Mouse (Mus musculus) myocyte (in vitro differentiated cells): ENCODE measurements at regions not wholly inside any gene's neighbourhood (a gene's known extent, or its start where the extent isn't known, plus 50 kb on each side); places are given as distances from the start of the nearest gene placed in this dataset.

Experiments
- H3K27me3 ChIP-seq: one replicate; pipeline ENCODE4 v1.6.1; 2011; ENCODE audit not compliant: control insufficient read depth, insufficient read depth, insufficient read length
- H3K36me3 ChIP-seq: one replicate; pipeline ENCODE4 v1.6.1; 2011; ENCODE audit not compliant: control insufficient read depth, insufficient read depth
- H3K4me2 ChIP-seq: one replicate; pipeline ENCODE4 v1.6.1; 2011; ENCODE audit warnings: low read depth, control low read depth
- H3K4me3 ChIP-seq: one replicate; pipeline ENCODE4 v1.5.1; 2011; ENCODE audit warnings: mild to moderate bottlenecking, control low read depth, moderate library complexity
- H3K79me2 ChIP-seq: one replicate; pipeline ENCODE4 v1.6.1; 2011; ENCODE audit not compliant: control insufficient read depth, insufficient read depth
- H3ac ChIP-seq: one replicate; pipeline ENCODE4 v1.6.1; 2011; ENCODE audit not compliant: control insufficient read depth, insufficient read length
- CEBPB ChIP-seq: IDR thresholded peaks from 2 replicates; pipeline ENCODE4 v1.6.1; 2011; ENCODE audit warnings: mild to moderate bottlenecking, moderate library complexity; ENCODE audit not compliant: poor library complexity, insufficient read depth, severe bottlenecking
- E2F4 ChIP-seq: IDR thresholded peaks from one replicate; pipeline ENCODE4 v1.6.1; 2011; ENCODE audit warnings: mild to moderate bottlenecking, control low read depth, moderate library complexity; ENCODE audit not compliant: insufficient read depth
- MAX ChIP-seq: IDR thresholded peaks from one replicate; pipeline ENCODE4 v1.6.1; 2011; ENCODE audit warnings: low read depth, mild to moderate bottlenecking, control low read depth
- MYOD1 ChIP-seq, 3 experiments: IDR thresholded peaks; one replicate each; pipeline ENCODE4 v1.6.1; 2011; ENCODE audit warnings: control low read depth in 2 of 3, low read depth in 2 of 3, mild to moderate bottlenecking in 2 of 3, moderate library complexity in 1 of 3; ENCODE audit not compliant: insufficient read length in 2 of 3, control insufficient read depth in 1 of 3
- MYOG ChIP-seq, 3 experiments: IDR thresholded peaks; one replicate each; pipeline ENCODE4 v1.6.1; 2011; ENCODE audit warnings: control low read depth in 2 of 3, low read depth in 2 of 3, mild to moderate bottlenecking in 2 of 3; ENCODE audit not compliant: insufficient read length in 2 of 3, control insufficient read depth in 1 of 3, insufficient read depth in 1 of 3
- POLR2A ChIP-seq: IDR thresholded peaks from one replicate; pipeline ENCODE4 v1.6.1; 2011; ENCODE audit warnings: low read depth, mild to moderate bottlenecking, control low read depth, moderate library complexity; ENCODE audit not compliant: insufficient read length
- POLR2AphosphoS2 ChIP-seq: IDR thresholded peaks from one replicate; pipeline ENCODE4 v1.6.1; 2011; ENCODE audit warnings: low read depth, control low read depth; ENCODE audit not compliant: insufficient read length
- REST ChIP-seq: IDR thresholded peaks from one replicate; pipeline ENCODE4 v1.6.1; 2011; ENCODE audit warnings: mild to moderate bottlenecking, control low read depth, moderate library complexity; ENCODE audit not compliant: insufficient read depth, insufficient read length
- SRF ChIP-seq: IDR thresholded peaks from one replicate; pipeline ENCODE4 v1.6.1; 2011; ENCODE audit warnings: low read depth; ENCODE audit not compliant: control insufficient read depth, insufficient read length
- TCF12 ChIP-seq: IDR thresholded peaks from one replicate; pipeline ENCODE4 v1.6.1; 2011; ENCODE audit warnings: mild to moderate bottlenecking, control low read depth; ENCODE audit not compliant: poor library complexity, insufficient read depth, severe bottlenecking
- TCF3 ChIP-seq: IDR thresholded peaks from one replicate; pipeline ENCODE4 v1.6.1; 2011; ENCODE audit warnings: low read depth, control low read depth; ENCODE audit not compliant: insufficient read length
- USF1 ChIP-seq: IDR thresholded peaks from one replicate; pipeline ENCODE4 v1.6.1; 2011; ENCODE audit warnings: low read depth, mild to moderate bottlenecking, control low read depth, moderate library complexity

DNA sequence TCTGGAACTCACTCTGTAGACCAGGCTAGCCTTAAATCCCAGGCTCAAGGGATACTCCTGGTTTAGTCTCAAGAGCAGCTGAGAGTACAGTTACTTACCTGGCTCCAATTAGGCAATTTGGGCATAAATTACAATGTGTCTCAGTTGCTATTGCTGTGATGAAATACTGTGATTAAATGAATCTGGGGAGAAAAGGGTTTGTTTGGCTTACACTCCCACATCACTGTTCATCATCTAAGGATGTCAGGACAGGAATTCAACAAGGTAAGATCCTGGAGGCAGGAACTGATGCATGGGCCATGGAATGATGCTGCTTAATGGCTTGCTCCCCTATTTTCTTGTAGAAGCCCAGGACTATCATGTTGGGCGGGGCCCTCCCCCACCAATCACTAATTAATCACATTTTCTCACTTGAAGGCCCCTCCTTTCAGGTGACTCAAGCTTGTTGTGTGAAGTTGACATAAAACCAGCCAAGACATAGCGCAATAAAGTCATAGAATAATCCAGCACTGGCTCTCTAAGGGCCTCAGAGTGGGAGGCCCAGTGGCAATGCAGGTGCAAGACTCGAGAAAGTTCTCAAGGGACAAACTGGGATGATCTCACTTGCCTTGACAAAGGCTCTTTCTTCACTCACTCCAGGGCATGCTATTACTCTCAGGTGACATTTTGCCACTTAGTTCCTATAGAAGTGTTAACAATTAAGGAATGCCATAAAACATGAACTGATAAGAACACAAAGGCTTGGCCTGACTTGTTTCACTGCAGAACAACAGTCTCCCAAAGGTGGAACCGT, 85.4 kb upstream of the Barx2 start:
- Histone ChIP-seq H3K27me3 (no peaks in the 10 kb centered on the region), H3ac (no peak overlapping the region), H3K4me3 (no peak overlapping the region), H3K36me3 (no peaks in the 10 kb centered on the region), H3K4me2 (no peak overlapping the region), H3K79me2 (no peaks in the 10 kb centered on the region)
- no peak for TF ChIP-seq REST
- TF ChIP-seq SRF = no peak
- no peak for TF ChIP-seq POLR2A
- no peak for TF ChIP-seq MYOD1 (IDR thresholded peaks at IDR 0.05; ENCODE audit: control insufficient read depth in 1 of 3, insufficient read length in 2 of 3, low read depth in 2 of 3)
- no peak for TF ChIP-seq MAX
- no peak for TF ChIP-seq TCF12
- no peak for TF ChIP-seq POLR2AphosphoS2
- no peak for TF ChIP-seq E2F4
- TF ChIP-seq USF1 = no peak
- TF ChIP-seq TCF3 = no peak
- TF ChIP-seq CEBPB = no peak
- no peak for TF ChIP-seq MYOG (IDR thresholded peaks at IDR 0.05; ENCODE audit: control insufficient read depth in 1 of 3, insufficient read depth in 1 of 3, insufficient read length in 2 of 3, low read depth in 2 of 3)

DNA sequence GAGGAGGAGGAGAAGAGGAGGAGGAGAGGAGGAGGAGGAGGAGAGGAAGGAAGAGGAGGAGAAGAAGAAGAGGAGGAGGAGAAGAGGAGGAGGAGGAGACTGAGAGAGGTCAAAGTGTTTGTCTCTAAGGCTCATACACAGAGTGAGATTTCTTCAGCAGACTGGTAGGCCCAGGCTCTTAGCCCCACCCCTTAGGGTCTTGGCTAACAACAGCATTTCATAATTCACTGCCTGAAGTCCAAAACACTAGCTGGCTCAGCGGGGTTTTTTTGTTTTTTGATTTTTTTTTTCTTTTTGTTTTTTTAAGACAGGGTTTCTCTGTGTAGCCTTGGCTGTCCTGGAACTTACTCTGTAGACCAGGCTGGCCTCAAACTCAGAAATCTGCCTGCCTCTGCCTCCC, 86.5 kb upstream of the Barx2 start:
- Histone ChIP-seq H3K27me3 (no peaks in the 10 kb centered on the region), H3ac (no peak overlapping the region), H3K36me3 (no peaks in the 10 kb centered on the region), H3K4me2 (no peak overlapping the region), H3K4me3 (no peak overlapping the region), H3K79me2 (no peaks in the 10 kb centered on the region)
- no peak for TF ChIP-seq SRF
- TF ChIP-seq POLR2A = no peak
- no peak for TF ChIP-seq MYOG (IDR thresholded peaks at IDR 0.05; ENCODE audit: control insufficient read depth in 1 of 3, insufficient read depth in 1 of 3, insufficient read length in 2 of 3, low read depth in 2 of 3)
- TF ChIP-seq MYOD1 (IDR thresholded peaks at IDR 0.05; ENCODE audit: control insufficient read depth in 1 of 3, insufficient read length in 2 of 3, low read depth in 2 of 3) = no peak

DNA sequence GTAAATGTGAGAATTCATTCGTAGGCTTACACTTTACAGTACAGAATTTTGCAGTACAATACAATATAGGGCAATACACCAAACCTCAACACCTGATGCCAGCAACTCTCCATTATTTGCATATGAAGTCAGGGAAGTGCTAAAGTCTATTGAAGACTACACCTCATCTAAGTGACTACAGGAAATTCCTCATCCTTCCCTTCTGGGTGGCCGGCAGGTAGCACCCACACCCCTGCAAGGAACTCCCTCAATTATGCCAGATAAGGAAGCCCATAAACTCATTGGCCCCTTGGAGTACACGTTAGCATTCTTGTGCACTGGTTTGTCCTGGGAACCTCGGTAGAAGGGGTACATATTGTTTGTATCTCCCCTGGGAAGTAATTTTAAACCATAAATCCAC, 89.7 kb upstream of the Barx2 start:
- TF ChIP-seq MYOG (IDR thresholded peaks at IDR 0.05; ENCODE audit: control insufficient read depth in 1 of 3, insufficient read depth in 1 of 3, insufficient read length in 2 of 3, low read depth in 2 of 3) = no peak
- no peak for TF ChIP-seq E2F4
- TF ChIP-seq REST = no peak
- no peak for TF ChIP-seq MYOD1 (IDR thresholded peaks at IDR 0.05; ENCODE audit: control insufficient read depth in 1 of 3, insufficient read length in 2 of 3, low read depth in 2 of 3)
- no peak for TF ChIP-seq MAX
- no peak for TF ChIP-seq TCF12
- TF ChIP-seq TCF3 = no peak
- no peak for TF ChIP-seq SRF
- TF ChIP-seq POLR2A = no peak
- TF ChIP-seq POLR2AphosphoS2 = no peak
- TF ChIP-seq CEBPB = no peak
- no peak for TF ChIP-seq USF1
- Histone ChIP-seq H3K27me3 (no peaks in the 10 kb centered on the region), H3K4me3 (no peak overlapping the region), H3K4me2 (no peak overlapping the region), H3K79me2 (no peaks in the 10 kb centered on the region), H3ac (no peak overlapping the region), H3K36me3 (no peaks in the 10 kb centered on the region)

DNA sequence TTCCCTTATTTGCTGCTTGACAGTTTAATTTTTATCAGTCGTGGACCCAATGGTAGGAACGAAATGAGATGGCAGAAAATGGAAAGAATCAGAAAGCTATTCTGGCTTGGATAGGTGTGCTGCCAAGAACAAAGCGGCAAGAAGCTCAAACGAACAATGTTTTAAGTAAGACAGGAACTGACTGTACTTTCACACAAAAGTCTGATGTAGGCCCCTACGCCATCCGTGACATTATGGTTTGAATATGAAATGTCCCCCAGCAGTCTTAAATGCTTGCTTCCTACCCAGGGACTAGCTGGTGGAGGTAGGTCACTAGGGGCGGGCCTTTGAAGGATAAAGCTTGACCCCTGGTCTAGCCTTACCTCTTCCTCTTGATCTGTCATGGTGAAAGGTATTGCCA, 90.5 kb upstream of the Barx2 start:
- Histone ChIP-seq H3K36me3 (no peaks in the 10 kb centered on the region), H3K79me2 (no peaks in the 10 kb centered on the region), H3ac (no peak overlapping the region), H3K4me3 (no peak overlapping the region), H3K4me2 (no peak overlapping the region), H3K27me3 (no peaks in the 10 kb centered on the region)
- no peak for TF ChIP-seq MYOG (IDR thresholded peaks at IDR 0.05; ENCODE audit: control insufficient read depth in 1 of 3, insufficient read depth in 1 of 3, insufficient read length in 2 of 3, low read depth in 2 of 3)
- no peak for TF ChIP-seq E2F4
- TF ChIP-seq POLR2AphosphoS2 = no peak
- TF ChIP-seq USF1 = no peak
- TF ChIP-seq POLR2A = no peak
- TF ChIP-seq REST = no peak
- TF ChIP-seq TCF12 = no peak
- no peak for TF ChIP-seq CEBPB
- no peak for TF ChIP-seq MAX
- no peak for TF ChIP-seq TCF3
- no peak for TF ChIP-seq SRF
- no peak for TF ChIP-seq MYOD1 (IDR thresholded peaks at IDR 0.05; ENCODE audit: control insufficient read depth in 1 of 3, insufficient read length in 2 of 3, low read depth in 2 of 3)

DNA sequence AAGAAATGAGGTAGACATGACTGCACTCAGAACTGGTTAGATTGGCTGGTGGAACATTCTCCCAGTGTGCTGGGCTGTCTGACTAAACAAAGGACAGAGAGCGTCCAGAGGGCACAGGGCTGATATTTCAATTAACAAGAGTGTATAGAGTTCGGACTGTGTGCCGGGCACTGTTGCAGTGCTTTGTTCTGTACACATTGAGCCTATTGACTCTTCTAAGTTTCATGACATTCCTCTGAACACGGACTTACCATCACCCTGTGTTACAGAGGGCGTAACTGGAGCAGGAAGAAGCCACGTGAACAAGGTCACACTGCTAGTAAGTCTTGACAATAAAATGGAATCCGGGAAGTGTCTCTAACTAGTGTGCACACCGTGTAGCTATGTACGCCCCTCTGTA, 92.1 kb upstream of the Barx2 start:
- no peaks in the 10 kb centered on the region for H3K36me3 ChIP-seq
- H3K4me3 ChIP-seq = no peak overlapping the region
- no peaks in the 10 kb centered on the region for H3K79me2 ChIP-seq
- no peaks in the 10 kb centered on the region for H3K27me3 ChIP-seq
- no peak overlapping the region for H3ac ChIP-seq
- no peak overlapping the region for H3K4me2 ChIP-seq
- TF ChIP-seq E2F4 (no peak), MAX (no peak), TCF3 (no peak)
